Mouse (Mus musculus): Measurements from ENCODE around the gene Olfr1378.

Gene Olfr1378

DNA sequence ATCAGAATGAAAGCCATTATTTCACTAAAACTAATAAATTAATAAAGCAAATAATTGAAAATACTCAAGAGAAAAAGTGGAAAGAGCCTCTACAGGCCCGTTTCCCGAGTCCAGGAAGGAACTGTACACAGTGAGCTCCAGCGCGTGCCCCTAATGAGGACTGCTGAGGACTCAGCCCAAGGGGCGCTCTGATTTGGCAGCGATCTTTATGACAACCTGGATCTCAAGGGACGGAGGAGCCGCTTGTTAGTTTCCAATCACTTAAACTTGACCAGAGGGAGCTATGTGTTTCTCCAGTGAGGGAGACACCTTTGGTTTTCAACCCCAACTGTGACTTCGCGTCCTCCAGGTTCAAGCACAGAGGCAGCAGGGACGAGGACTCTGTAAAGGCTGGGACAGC lies at the start of gene Olfr1378:
TSS of gene Olfr1378 (plus strand) at position 301 of the 400 bp plus-strand sequence.
- in situ Hi-C loops (cut with MboI; ENCODE audit: low sequenced_read_pairs) = no loop called here

DNA sequence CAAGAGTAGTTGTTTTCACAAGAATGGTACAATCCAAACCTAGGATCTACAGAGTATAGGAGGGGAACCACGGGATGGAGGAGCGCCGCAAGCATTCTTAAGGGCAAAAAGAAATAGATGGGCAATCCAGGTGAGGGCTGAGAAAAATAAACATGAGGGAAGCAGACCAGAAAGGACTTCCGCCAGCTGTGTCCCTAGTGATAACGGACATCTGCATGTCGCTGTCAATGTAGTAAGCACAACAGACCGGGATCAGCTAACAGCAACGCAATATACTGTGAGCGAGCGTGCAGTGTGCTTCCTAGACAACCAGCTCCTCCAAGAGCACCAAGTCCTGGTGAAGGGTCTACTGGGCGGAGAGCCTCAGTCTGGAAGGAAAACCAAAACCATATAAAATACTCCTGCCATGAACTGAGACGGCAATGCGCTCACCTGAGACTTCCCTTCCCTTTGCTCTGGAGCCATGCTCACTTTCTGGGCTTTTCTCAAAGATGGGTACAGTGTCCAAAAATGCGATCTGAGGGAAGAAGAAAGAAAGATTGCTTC lies 35.8 kb upstream of the Olfr1378 start:
- in situ Hi-C loops (cut with MboI; ENCODE audit: low sequenced_read_pairs) = no loop called here

DNA sequence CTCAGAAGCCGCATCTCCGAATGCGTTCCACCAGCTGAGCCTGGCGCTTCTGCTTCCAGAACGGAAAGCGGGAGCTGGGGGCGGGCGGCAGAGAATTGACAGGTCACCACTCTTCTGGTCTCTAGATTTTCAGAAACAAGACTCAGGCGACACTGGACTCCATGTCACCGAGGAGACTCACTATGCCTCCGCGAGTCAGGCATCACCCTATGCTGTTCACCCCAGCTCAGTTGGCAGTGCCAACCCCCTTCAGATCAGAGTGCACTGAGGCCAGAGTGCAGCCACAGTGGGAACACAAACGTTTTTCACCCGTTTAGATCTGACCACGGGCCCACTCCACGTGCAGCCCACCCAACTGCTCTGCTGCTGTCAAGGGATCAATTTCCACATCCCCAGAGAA lies 35.3 kb upstream of the Olfr1378 start:
- in situ Hi-C loops (cut with MboI; ENCODE audit: low sequenced_read_pairs) = no loop called here

DNA sequence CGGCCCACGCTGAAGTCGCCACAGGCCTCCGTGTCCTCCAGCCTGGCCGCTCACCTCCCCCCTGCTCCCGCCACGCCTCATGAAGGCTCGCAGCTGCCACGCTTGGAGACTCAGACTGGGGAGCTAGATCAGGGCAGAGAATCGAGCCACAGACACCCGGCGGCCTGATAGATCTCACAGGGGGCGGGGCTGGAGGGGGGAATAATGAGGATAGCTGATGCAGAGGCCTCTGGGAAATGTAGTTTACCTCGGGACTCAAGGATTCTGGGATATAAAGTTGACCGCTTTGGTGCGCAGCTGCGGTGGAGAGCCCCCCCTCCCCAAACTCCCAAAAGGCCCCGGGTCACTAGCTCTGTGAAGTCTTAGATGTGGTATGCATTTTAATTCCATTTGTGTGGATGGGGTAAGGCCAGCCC lies 34.9 kb upstream of the Olfr1378 start, which contains the start of gene Zfp354b:
TSS of gene Zfp354b (minus strand) at position 183 of the 416 bp plus-strand sequence.
- in situ Hi-C loops (cut with MboI; ENCODE audit: low sequenced_read_pairs) = no loop called here

DNA sequence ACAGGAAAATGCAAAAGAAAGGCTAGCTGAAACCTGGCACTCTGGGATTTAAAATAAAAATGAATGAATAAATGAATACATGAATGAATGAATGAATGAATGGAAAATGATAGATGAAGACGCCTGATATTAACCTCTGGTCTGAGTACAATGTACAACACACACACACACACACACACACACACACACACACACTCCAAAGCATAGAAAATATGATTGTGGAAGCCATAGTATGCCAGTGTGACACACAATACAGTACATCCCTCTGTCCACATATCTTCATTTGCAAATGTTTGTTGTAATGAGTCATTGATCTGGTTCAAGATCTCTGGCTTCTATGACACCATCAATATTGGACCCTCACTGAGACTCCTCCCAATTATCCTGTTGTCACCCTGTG lies 34.3 kb upstream of the Olfr1378 start:
- in situ Hi-C loops (cut with MboI; ENCODE audit: low sequenced_read_pairs) = no loop called here

DNA sequence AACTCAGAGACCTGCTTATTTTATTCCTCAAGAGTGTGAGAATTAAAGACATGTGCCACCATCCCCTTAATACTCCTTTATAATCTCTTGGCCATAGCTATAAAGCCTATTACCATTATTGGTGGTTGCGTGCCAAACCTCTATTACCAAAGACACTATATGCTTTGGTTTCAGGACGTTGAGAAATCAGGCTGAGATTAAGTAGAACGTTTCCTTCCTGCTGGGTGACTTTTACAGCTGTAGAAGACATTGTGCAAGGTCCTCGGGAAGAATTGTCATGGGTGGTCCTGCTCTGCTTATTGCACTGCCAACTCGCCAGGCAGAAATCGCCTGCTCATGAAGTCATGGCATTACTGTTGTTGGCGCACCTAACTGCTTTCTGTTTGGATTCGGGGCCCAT lies 27.9 kb upstream of the Olfr1378 start:
- in situ Hi-C loops (cut with MboI; ENCODE audit: low sequenced_read_pairs) = no loop called here

DNA sequence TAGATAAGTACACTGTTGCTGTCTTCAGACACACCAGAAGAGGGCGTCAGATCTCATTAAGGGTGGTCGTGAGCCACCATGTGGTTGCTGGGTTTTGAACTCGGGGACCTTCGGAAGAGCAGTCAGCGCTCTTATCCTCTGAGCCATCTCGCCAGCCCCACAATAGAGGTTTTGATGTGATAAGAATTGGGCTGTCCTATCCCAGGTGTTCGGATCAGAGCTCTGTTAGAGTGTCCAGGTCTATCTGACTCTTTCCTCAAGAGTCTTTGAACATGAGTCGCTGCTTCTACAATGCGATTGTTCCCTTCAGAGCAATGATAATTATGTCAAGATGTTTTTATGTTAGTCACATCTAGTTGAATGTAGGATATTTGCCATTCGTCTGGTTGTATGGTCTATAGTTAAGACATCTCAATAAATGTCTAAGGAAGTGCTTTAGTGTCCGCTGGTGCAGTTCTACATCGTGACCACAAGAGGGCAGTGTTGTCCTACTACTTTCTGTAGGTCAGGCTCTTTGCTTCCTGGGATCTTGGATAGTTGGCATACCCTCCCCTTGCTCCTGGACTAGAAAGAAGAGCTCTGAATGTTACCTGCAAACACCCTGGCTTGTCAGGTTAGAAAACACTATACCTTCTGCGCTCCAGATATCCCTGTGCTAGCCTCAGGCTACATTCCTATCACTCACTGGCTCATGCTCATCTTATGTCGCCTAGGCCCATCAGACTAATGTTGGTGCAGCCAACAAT lies 26.5 kb upstream of the Olfr1378 start:
- in situ Hi-C loops (cut with MboI; ENCODE audit: low sequenced_read_pairs) = no loop called here

DNA sequence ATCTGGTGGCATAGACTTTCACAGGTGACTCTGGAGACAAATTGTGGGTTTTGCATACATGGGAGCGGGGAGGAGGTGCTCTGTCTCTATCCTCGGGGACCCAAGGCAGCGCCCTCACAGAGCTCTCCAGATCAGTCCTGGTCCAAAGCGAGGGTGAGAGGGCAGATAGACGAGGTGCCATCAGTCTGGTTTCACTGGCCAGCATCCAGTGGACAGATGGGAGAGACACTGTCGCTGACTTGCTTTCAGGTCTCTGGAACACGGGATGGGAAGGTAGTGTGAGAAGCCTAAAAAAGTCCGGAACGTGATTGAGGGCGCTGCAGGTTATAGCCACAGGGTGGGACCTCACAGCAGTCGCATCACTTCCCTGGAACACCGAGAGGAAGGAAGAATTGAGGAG lies 23.9 kb upstream of the Olfr1378 start:
- in situ Hi-C loops (cut with MboI; ENCODE audit: low sequenced_read_pairs) = no loop called here

DNA sequence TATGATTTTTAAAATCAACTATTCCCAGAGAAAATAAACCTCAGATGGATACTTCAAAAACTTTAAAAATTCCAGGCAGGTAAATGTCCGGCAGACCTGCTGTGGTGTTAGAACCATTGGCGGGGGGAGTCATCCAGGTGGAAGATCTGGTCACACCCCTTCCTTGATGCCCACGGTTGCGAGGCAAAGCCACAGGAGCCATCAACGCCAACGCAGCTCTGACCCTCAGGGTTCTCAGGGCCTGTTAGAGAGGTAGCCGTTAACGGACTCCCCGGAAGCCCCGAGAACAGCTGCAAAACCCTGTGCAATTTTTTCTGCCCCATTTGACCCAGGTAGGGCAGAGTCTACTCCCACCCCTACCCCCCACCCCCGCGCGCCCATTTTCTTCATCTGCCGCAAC lies 22.8 kb upstream of the Olfr1378 start, which contains the start of gene 4933414I15Rik:
TSS of gene 4933414I15Rik (minus strand) at position 260 of the 400 bp plus-strand sequence.
- in situ Hi-C loops (cut with MboI; ENCODE audit: low sequenced_read_pairs) = no loop called here

DNA sequence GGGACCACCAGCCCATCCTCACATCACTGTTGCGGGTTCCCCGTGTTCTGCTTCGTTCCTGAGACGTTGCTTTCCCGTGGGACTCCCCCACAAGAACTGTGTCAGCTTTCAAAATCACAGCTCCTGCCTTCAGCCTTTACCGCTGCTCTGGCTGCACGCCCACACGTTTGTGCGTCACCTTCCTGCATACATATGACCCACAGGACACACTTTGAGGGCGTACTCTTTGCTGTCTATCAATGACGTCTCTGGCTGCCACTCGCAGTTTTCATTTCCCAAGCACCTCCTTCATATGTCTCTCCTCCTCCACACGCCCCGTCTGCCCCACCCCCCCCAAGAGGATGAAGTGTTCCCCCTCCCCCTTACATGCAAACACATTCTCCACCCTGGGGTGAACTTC lies 14.0 kb upstream of the Olfr1378 start:
- in situ Hi-C loops (cut with MboI; ENCODE audit: low sequenced_read_pairs) = no loop called here

DNA sequence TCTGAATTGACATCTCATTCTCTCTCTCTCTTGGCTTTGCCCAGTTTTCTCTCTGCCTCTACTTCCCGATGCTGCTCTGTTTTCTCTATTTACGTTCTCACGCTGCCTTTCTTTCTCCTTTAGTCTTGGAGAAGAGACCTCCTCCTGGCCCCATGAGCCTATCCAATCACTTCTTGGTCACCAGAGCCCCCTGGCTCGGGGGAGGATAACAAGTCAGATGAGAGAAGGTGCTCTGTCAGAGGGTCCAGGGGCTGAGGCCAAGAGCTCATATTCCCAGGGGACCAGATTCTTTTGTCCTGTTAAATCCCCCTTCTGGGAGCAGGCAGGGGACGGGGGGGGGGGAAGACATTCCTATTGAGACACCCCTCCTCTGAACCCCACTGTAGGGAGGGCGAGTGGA lies 12.7 kb upstream of the Olfr1378 start, which contains the start of gene Prop1:
TSS of gene Prop1 (minus strand) at position 101 of the 400 bp plus-strand sequence.
- in situ Hi-C loops (cut with MboI; ENCODE audit: low sequenced_read_pairs) = no loop called here

DNA sequence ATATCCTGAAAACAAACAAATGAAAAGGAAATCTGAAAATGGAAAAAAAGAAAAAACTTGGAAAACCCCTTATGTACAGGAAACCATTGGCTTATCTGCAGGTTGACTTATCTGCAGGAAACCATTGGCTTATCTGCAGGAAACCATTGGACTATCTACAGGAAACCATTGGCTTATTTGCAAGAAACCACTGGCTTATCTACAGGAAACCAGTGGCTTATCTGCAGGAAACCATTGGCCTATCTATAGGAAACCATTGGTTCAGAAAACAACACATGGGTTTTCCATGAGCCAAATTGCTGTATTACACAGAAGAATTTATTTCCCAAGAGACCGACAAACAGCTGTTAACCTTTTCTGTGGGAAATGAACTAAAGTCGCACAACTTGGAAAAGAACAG lies 1.4 kb upstream of the Olfr1378 start:
- in situ Hi-C loops (cut with MboI; ENCODE audit: low sequenced_read_pairs) = no loop called here

DNA sequence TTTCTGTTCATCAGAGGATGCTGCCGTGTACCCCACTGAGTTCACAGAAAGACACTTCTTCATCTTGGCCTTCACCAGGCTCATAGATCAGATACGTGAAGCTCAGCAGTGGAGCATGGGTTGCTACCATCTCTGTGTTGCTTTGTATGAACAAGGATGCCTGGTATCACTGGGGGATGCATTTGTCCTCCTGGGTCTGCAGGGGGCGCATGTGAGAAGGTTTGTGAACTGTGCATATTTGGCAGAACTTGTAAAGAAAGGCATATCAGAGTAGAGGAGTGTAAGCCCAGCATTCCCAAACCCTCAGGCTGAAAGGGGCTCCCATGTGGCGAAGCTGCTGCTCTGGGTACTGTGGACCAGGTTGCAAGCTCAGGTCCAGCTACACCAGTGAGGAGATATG lies 10.9 kb downstream of the Olfr1378 start:
- in situ Hi-C loops (cut with MboI; ENCODE audit: low sequenced_read_pairs) = no loop called here

DNA sequence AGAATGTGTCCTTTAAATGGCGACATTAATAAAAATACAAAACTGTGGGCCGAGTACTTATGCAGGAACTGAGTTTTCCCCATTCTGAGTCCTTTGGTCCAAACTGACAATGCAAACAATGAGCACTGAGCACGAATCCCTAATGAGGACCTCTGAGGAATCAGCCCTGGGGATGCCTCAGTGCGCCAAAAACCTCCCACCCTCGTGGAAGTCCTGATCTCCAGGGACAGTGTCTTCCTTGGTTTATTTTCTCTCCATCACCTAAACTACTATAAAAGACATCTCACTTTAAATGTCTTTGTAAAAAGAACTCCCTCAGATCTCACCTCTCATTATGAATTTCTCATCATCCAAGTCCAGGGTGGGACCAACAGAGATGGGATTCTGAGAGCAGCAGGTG lies 15.3 kb downstream of the Olfr1378 start, which contains the start of gene Olfr1377:
TSS of gene Olfr1377 (plus strand) at position 301 of the 400 bp plus-strand sequence.
- in situ Hi-C loops (cut with MboI; ENCODE audit: low sequenced_read_pairs) = no loop called here

DNA sequence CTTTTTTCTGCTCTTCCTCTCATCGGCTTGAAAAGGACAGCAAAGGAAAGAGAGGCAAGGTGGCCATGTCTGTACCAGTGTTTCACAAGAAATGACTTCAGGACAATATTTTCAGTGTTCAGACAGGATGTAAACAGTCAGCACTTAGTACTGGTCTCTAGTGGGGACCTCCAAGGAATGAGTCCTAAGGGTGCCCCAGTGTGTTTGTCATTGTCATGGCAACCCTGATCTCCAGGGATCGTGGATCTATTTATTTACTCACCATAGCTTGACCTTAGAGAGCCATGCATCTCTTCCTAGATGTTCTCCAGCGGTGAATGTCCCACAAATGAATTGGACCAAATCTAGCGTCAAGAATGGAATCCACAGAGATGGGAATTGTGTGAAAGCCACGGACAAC lies 37.0 kb downstream of the Olfr1378 start, which contains the start of gene Olfr51:
TSS of gene Olfr51 (plus strand) at position 301 of the 400 bp plus-strand sequence.
- in situ Hi-C loops (cut with MboI; ENCODE audit: low sequenced_read_pairs) = no loop called here

DNA sequence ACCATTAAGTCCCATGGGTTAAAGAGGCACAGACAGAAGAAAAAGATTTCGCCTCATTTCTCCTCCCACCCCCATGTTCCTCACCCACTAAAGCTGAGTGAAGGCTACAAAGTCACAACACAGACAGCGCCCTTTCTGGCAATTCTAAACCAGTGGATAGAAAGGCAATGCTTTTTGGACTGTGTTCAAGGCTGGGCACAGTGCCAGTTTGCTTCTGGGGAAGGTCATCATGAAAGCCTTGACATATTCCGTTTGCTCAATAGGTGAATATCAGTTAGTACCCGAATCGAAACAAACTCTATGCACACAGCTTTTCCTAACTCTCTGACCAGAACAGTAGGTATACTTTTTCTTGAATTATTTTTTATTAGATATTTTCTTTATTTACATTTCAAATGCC lies 45.5 kb downstream of the Olfr1378 start:
- in situ Hi-C loops (cut with MboI; ENCODE audit: low sequenced_read_pairs) = no loop called here

DNA sequence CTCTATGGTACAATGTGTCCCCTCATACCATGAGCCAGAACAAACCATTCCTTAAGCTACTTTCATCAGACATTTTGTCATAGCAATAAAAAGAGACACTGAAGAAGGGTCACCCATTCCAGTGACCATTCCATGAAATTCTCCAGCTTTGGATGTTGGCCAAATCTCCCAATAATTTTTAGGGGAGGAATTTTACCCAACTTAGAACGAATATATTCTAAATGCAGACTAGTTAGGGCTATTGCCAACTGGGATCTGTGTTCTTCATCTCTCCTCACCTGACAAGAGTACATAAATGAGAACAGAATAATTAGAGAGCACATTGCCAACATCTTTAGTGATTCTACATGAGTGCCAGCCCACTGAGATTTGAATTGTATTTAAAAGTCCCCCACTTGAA lies 47.6 kb downstream of the Olfr1378 start, which contains the start of gene Olfr54:
TSS of gene Olfr54 (plus strand) at position 301 of the 400 bp plus-strand sequence.
- in situ Hi-C loops (cut with MboI; ENCODE audit: low sequenced_read_pairs) = no loop called here

DNA sequence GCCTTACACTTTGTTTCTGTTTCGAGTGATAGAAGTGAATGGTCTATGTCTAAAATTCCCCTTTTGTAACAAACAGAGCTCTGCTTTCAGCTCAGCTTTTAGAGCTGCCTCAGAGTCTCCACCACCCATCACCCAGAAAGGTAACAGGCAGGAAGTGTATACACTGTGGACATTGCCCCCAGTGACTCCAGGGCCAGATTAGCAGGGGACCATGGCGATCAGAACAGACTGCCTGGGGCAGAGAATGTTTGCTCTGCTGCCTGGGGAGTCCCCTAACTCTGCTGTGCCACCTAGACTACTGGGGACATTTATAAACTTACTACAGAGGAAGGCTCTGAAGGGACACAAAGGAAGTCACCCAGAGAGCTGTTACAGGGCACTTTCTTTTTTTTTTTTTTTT lies 50.0 kb downstream of the Olfr1378 start:
- in situ Hi-C loops (cut with MboI; ENCODE audit: low sequenced_read_pairs) = no loop called here

Data from CH12F3 (cell line).